Mouse (Mus musculus) MEL (cell line): ENCODE measurements around the gene 2610002M06Rik.

ENCODE experiments used
- POLR2A ChIP-seq, 2 experiments: IDR thresholded peaks; 2 replicates each; pipeline ENCODE4 v1.6.1; 2011 to 2012; ENCODE audit warnings: low read length in 2 of 2, mild to moderate bottlenecking in 2 of 2, control low read depth in 1 of 2, improper control_type of control experiment in 1 of 2, low read depth in 1 of 2, moderate library complexity in 1 of 2; ENCODE audit not compliant: control insufficient read depth in 1 of 2, insufficient read depth in 1 of 2, poor library complexity in 1 of 2
- POLR2AphosphoS2 ChIP-seq: IDR thresholded peaks from 2 replicates; pipeline ENCODE4 v1.6.1; 2011; ENCODE audit warnings: low read length, improper control_type of control experiment
- USF2 ChIP-seq, 2 experiments: IDR thresholded peaks; 2 replicates each; pipeline ENCODE4 v1.6.1; 2011 to 2012; ENCODE audit warnings: improper control_type of control experiment in 2 of 2, low read length in 2 of 2, borderline replicate concordance in 1 of 2, inconsistent platforms in 1 of 2, low read depth in 1 of 2, mild to moderate bottlenecking in 1 of 2; ENCODE audit not compliant: insufficient read depth in 1 of 2
- ZNF384 ChIP-seq: IDR thresholded peaks from 2 replicates; pipeline ENCODE4 v1.6.1; 2012; ENCODE audit warnings: low read depth, mild to moderate bottlenecking, inconsistent platforms, low read length, improper control_type of control experiment

GRCm38 (mm10) chrX:107812120-107812519 lies 4.0 kb downstream of the 2610002M06Rik start:
- no peak for TF ChIP-seq POLR2AphosphoS2
- no peak for TF ChIP-seq USF2 (IDR thresholded peaks at IDR 0.05; ENCODE audit: borderline replicate concordance in 1 of 2, insufficient read depth in 1 of 2, low read depth in 1 of 2, low read length in 2 of 2)
- no peak for TF ChIP-seq POLR2A (IDR thresholded peaks at IDR 0.05; ENCODE audit: control insufficient read depth in 1 of 2, insufficient read depth in 1 of 2, low read depth in 1 of 2, low read length in 2 of 2, poor library complexity in 1 of 2)
- no peak for TF ChIP-seq ZNF384
